Mouse (Mus musculus) cerebellum, postnatal 36 days (tissue): ENCODE measurements at regions not wholly inside any gene's neighbourhood (a gene's known extent, or its start where the extent isn't known, plus 50 kb on each side); places are given as distances from the start of the nearest gene placed in this dataset.

Experiments
- DNase-seq, 2 experiments: peaks; one replicate each; pipeline ENCODE4 v3.0.0; 2021 to 2022; ENCODE audit warnings: mixed read lengths in 2 of 2

DNA sequence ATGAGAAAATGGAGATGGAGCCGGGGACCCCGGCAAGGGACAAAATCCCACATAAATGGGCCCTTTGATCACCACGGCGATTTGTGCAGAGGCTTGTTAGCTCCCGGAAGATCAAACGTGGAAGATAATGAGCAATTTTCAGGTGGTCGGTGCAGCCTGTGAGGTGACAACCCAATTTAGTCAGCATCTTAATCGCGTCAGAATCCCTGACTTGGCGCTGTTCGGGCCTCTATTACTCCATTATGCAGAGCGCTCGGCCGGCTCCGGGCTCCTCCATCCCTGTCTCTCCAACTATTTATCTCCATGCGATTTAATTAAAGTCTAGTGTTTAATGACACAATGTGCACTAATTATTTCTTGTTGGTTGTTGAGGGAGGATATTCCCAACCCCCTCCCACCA is 66.1 kb upstream of the Igsf21 start:
- no peak for DNase-seq

DNA sequence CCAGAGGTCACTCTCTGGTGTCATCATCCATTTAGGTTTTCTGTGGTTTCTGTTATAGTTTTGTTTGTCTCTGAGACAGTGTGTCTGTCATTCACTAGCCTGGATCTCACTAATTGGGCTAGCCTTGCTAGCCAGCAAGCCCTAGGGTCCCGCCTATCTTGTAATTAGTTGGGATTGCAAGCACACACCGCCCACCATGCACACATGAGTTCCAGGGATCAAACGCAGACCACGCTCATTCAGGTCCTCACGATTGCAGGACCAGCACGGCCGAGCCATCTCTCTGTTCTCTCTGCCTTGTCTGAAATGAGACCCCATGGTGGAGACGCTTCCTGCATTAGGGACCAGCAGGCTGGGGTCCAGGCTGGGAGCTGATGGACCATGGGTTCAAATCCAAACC is 60.9 kb upstream of the Igsf21 start:
- no peak for DNase-seq

DNA sequence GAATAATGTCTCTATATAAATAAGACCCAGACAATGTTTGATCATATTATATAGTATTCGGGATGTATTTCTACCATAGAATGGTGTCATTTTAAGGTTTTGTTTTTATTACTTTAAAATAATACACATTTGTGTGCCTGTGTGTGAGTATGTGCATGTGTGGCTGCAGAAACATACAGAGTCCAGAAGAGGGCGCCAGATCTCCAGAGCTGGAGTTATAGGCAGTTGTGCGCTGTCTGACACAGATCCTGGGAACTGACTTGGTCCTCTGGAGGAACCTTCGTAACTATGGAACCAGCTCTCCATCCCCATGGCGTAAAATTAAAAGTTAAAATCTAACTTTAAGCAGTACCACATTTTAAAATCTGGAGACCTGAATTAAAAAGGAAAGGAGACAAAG is 58.4 kb upstream of the Igsf21 start:
- DNase-seq = no peak

DNA sequence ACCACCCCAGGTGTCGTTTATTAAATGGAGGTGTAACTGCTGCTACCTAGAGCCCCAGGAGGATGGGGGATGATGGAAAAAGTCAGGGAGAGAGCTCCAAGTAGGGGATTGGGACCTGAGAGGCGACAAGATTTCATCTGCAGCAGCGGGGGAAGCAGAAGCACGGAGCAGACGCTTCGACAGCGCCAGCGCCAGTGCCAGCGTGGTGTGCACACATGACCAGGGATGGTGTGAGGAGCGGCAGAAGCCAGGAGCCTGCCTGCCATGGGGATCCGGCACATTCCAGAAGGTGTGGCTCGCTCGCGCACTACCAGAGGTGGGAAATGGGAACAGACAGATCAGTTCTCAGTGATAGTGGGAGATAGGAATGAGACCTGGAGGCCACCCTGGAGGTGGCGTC is 55.1 kb upstream of the Igsf21 start:
- no peak for DNase-seq

DNA sequence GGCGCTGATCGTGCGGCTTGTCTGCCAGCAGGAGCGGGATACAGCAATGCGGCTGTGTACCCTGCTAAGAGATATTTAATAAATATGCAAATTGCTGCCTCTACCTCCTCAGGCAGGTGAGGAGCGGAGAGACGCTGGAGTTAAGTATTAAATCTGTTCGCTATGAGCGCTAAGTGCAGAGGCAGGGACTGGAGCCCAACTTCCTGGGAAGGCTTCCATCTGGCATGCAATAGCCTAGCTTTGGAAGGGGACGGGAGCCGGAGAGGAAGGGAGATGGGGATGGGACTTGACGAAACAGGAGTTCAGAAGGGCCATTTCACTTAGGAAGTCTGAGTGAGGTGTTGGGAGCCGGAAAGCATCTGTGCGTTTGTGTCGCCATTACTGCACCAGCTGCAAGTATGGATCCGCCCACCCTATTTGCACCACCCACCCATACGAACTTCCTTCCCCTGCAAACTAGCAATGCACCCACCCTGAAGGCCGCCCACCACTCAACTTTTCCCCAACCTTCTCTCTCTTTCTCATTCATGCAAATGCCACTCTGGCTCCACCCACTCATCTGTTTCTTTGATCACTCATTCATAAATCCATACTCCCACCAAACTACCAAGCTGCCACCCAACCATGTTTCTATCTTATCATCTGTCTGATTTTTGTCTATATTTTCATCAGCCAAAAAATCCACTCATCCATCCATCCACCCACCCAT is 51.5 kb upstream of the Igsf21 start:
- no peak for DNase-seq
